Mouse (Mus musculus): ENCODE results near the gene Gm6040.

Gene Gm6040

GRCm38 (mm10) chr8:20921971-20922370 is at the start of gene Gm6040:
Gm6040 (minus strand) TSS chr8:20922071.
- no peak for DNase-seq

GRCm38 (mm10) chr8:20964531-20964930 is 42.7 kb upstream of the Gm6040 start:
- no peak for DNase-seq

GRCm38 (mm10) chr8:20944610-20945009 is 22.7 kb upstream of the Gm6040 start, which contains the start of gene AY761185:
AY761185 (minus strand) TSS chr8:20944710.
- DNase-seq: no peak

GRCm38 (mm10) chr8:20912288-20912687 is 9.6 kb downstream of the Gm6040 start:
- no peak for DNase-seq

GRCm38 (mm10) chr8:20908256-20908655 is 13.6 kb downstream of the Gm6040 start:
- no peak for DNase-seq

- DNase-seq: no peak
Observed at GRCm38 (mm10) chr8:20907119-20907518, 14.8 kb downstream of the Gm6040 start.

- no peak for DNase-seq
Observed at GRCm38 (mm10) chr8:20902527-20902926, 19.3 kb downstream of the Gm6040 start, which contains the start of gene Gm15056. Gm15056 (minus strand) TSS chr8:20902627.

GRCm38 (mm10) chr8:20892369-20892768 is 29.5 kb downstream of the Gm6040 start, which contains the start of gene Defb33:
Defb33 (plus strand) TSS chr8:20892669.
- no peak for DNase-seq

GRCm38 (mm10) chr8:20874608-20875007 is 47.3 kb downstream of the Gm6040 start:
- DNase-seq: no peak
